Mouse (Mus musculus) C2C12 (cell line): ENCODE measurements around the gene Adi1. TPM values are rescaled to one million over a fixed set of nuclear protein-coding genes. Genes with fewer than 3 reads are reported as not detected.
A peak's percentile ranks its signal among the peaks of the same experiment; 100 is the strongest.

Experiments
- H3K27me3 ChIP-seq: one replicate; pipeline ENCODE4 v1.6.1; 2011; ENCODE audit not compliant: control insufficient read depth, insufficient read depth, insufficient read length
- H3K36me3 ChIP-seq: one replicate; pipeline ENCODE4 v1.6.1; 2011; ENCODE audit not compliant: control insufficient read depth, insufficient read depth
- H3K4me3 ChIP-seq: one replicate; pipeline ENCODE4 v1.5.1; 2011; ENCODE audit warnings: mild to moderate bottlenecking, control low read depth; ENCODE audit not compliant: poor library complexity, insufficient read depth, severe bottlenecking
- H3K79me2 ChIP-seq: one replicate; pipeline ENCODE4 v1.6.1; 2011; ENCODE audit not compliant: control insufficient read depth, insufficient read depth
- H3K79me3 ChIP-seq: one replicate; pipeline ENCODE4 v1.6.1; 2011; ENCODE audit warnings: low read depth, control low read depth
- H3ac ChIP-seq: one replicate; pipeline ENCODE3; 2011; ENCODE audit warnings: low read depth; ENCODE audit not compliant: control insufficient read depth, insufficient read length
- CEBPB ChIP-seq: IDR thresholded peaks from one replicate; pipeline ENCODE4 v1.6.1; 2011; ENCODE audit warnings: low read depth, mild to moderate bottlenecking, control low read depth, moderate library complexity
- CTCF ChIP-seq: IDR thresholded peaks from one replicate; pipeline ENCODE4 v1.5.1; 2011; ENCODE audit not compliant: control insufficient read depth, insufficient read depth, insufficient read length
- FOSL1 ChIP-seq: IDR thresholded peaks from one replicate; pipeline ENCODE4 v1.8.0; 2011; ENCODE audit warnings: mild to moderate bottlenecking, low read length; ENCODE audit not compliant: poor library complexity, insufficient read depth, severe bottlenecking
- MAX ChIP-seq: IDR thresholded peaks from one replicate; pipeline ENCODE4 v1.6.1; 2011; ENCODE audit warnings: mild to moderate bottlenecking, control low read depth
- MYOD1 ChIP-seq: IDR thresholded peaks from one replicate; pipeline ENCODE4 v1.6.1; 2011; ENCODE audit warnings: low read depth; ENCODE audit not compliant: control insufficient read depth, insufficient read length
- MYOG ChIP-seq: IDR thresholded peaks from one replicate; pipeline ENCODE4 v1.6.1; 2011; ENCODE audit not compliant: control insufficient read depth, insufficient read length; ENCODE audit errors: extremely low read depth
- USF1 ChIP-seq: IDR thresholded peaks from one replicate; pipeline ENCODE4 v1.6.1; 2011; ENCODE audit warnings: low read depth, mild to moderate bottlenecking, control low read depth, moderate library complexity
- polyA plus RNA-seq: library from polyadenylated mRNA; unstranded; fragments of >200 nt; fragmentation: generic; extraction: Trizol; gene quantifications from one replicate; pipeline ENCODE4 v1.2.1, GENCODE M21; 2012; ENCODE audit warnings: missing spikeins

Adi1 gene
- polyA plus RNA-seq, 1 experiment, result 13.3 TPM

DNA sequence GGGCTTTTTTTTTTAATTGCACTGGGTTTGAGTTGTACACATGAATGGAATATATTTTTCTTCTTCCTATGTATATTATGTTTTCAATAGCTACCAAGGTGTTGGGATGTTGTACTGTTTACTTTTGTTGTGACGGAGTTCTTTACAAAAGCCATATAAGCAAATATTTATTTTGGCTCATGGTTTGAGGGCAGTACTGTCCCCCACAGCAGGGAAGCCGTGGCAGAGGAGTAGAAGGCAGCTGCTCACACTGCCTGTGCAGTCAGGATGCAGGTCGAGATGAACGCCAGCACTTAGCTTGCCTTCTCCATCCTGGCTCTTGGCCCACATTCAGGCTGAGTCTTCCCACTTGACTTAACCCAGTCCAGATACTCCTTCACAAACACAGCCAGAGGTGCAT lies 8.3 kb upstream of the Adi1 start:
- Histone ChIP-seq H3K36me3 (no peaks in the 10 kb centered on the region), H3K27me3 (no peaks in the 10 kb centered on the region)
- no peak for TF ChIP-seq MAX
- no peak for TF ChIP-seq MYOG
- TF ChIP-seq USF1, result no peak
- no peak for TF ChIP-seq FOSL1

GRCm38 (mm10) chr12:28667287-28667686 lies 7.7 kb upstream of the Adi1 start:
- Histone ChIP-seq H3K4me3 (no peak overlapping the region), H3K79me3 (no peaks in the 10 kb centered on the region), H3K79me2 (no peaks in the 10 kb centered on the region), H3K27me3 (no peaks in the 10 kb centered on the region), H3K36me3 (no peaks in the 10 kb centered on the region), H3ac (no peak overlapping the region)
- TF ChIP-seq FOSL1 (no peak), MAX (no peak), USF1 (no peak), MYOD1 (no peak), CEBPB (no peak), MYOG (no peak), CTCF (no peak)

More for the DNA sequence above, 8.3 kb upstream of the Adi1 start:
- Histone ChIP-seq H3K79me3 (no peaks in the 10 kb centered on the region), H3K4me3 (no peak overlapping the region), H3ac (no peak overlapping the region), H3K79me2 (no peaks in the 10 kb centered on the region)

- no peak overlapping the region for H3K4me3 ChIP-seq
- no peak for TF ChIP-seq CEBPB
- no peak for TF ChIP-seq MAX
- no peak for TF ChIP-seq USF1
- no peak for TF ChIP-seq FOSL1
- no peak for TF ChIP-seq MYOD1
- TF ChIP-seq CTCF, result no peak
- TF ChIP-seq MYOG, result no peak
- no peaks in the 10 kb centered on the region for H3K36me3 ChIP-seq
- no peaks in the 10 kb centered on the region for H3K79me3 ChIP-seq
- H3K27me3 ChIP-seq, result no peaks in the 10 kb centered on the region
- no peak overlapping the region for H3ac ChIP-seq
- H3K79me2 ChIP-seq, result no peaks in the 10 kb centered on the region
Measured at GRCm38 (mm10) chr12:28674038-28674720, 852 bp upstream of the Adi1 start.

DNA sequence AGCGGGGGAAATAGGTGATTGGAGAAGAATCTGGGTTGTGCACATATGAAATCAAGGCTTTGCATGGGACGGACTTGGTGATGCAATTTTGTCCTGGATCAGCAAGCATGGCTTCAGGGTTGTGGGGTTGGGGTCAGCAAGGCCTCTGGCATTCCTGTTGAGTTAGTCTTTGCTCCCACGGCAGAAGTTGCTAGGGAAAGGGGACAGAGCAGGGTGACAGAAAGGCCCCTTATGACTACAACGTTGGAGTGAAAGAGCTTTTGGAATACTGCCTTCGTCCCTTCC lies 836 bp downstream of the Adi1 start:
- H3K79me3 ChIP-seq, result no peaks in the 10 kb centered on the region
- no peaks in the 10 kb centered on the region for H3K79me2 ChIP-seq
- H3K4me3 ChIP-seq, result no peak overlapping the region
- H3ac ChIP-seq, result peak overlapping the region; percentile 18
- no peaks in the 10 kb centered on the region for H3K36me3 ChIP-seq
- no peaks in the 10 kb centered on the region for H3K27me3 ChIP-seq
- TF ChIP-seq MYOG, result no peak
- no peak for TF ChIP-seq USF1
- no peak for TF ChIP-seq FOSL1
- no peak for TF ChIP-seq CEBPB
- no peak for TF ChIP-seq CTCF
- TF ChIP-seq MAX, result no peak
- TF ChIP-seq MYOD1, result no peak

DNA sequence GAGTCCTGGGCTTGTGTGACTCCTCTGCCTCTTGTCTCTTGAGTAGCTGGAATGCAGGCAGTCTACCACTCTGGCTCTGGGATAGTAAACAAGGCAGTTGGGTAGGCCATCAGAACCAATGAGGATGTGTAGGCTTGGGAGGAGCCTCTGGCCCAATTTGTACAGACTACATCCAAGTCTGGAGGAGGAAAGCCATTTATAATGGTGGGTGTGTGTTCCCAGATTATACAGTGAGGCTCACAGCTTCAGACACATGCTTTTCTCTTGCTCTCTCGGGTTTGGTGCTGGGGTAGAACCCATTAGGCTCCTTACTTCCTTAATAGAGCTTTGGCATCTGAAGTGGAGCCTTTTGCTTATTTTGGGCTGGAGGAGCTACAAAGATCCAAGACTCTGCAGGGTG lies 9.6 kb downstream of the Adi1 start:
- H3K79me2 ChIP-seq, result no peaks in the 10 kb centered on the region
- H3K27me3 ChIP-seq, result no peaks in the 10 kb centered on the region
- H3K4me3 ChIP-seq, result no peak overlapping the region
- TF ChIP-seq USF1 (no peak), MAX (no peak), CEBPB (no peak), FOSL1 (no peak), MYOG (no peak), MYOD1 (no peak), CTCF (no peak)
- no peak overlapping the region for H3ac ChIP-seq
- no peaks in the 10 kb centered on the region for H3K79me3 ChIP-seq
- H3K36me3 ChIP-seq, result no peaks in the 10 kb centered on the region

DNA sequence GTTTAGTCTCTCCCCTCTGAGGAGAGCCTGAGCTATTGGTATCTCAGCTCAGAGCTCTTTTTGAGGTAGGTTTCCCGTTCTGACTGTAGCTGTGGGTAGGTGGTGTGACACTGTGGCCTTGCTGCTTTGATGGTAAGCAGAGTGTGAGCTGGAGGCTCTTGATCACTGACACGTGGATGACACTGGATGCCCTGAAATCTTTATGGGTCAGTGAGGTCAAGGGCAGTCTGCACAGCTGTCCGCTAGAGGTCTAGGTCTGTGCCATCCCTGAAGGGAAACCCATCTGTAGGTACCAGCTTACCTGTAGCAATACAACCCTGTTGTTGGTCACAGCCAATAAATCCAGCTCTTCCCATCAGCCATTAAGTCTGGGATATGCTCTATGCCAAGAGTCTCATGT lies 10.7 kb downstream of the Adi1 start:
- H3K4me3 ChIP-seq, result no peak overlapping the region
- no peak overlapping the region for H3ac ChIP-seq
- H3K36me3 ChIP-seq, result peaks cover 8% of the 10 kb centered on the region
- no peaks in the 10 kb centered on the region for H3K27me3 ChIP-seq
- TF ChIP-seq MYOG (no peak), CEBPB (no peak), USF1 (no peak), CTCF (no peak), FOSL1 (no peak), MAX (no peak), MYOD1 (no peak)
- H3K79me2 ChIP-seq, result no peaks in the 10 kb centered on the region
- H3K79me3 ChIP-seq, result no peaks in the 10 kb centered on the region
